Mouse (Mus musculus): Measurements from ENCODE around the gene Cck.

Cck gene

DNA sequence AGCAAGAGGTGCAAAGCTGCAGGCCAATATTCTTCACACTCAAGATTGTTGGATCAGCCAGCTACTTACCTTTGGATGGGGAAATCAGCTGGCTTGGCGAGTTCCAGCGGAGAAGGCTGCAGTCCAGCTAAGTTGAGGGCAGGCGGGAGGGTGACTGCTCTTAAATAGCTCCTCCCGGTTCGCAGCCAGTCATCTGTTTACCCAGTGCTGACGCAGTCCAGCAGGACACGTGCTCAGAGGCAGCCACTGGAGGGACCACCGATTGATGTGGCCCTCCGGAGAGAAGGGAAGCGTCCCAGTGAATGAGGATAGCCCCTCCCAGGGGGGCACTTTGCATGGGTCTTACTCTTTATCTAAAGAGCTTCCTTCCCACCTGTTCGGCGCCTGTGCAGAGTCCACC lies at the start of gene Cck:
TSS of gene Cck (minus strand) at position 166 of the 400 bp plus-strand sequence.
- no peak for DNase-seq (ENCODE audit: low spot score in 2 of 2)

- no peak for DNase-seq (ENCODE audit: low spot score in 2 of 2)
These were observed 46.0 kb upstream of the Cck start for GRCm38 (mm10) chr9:121541530-121541929.

DNA sequence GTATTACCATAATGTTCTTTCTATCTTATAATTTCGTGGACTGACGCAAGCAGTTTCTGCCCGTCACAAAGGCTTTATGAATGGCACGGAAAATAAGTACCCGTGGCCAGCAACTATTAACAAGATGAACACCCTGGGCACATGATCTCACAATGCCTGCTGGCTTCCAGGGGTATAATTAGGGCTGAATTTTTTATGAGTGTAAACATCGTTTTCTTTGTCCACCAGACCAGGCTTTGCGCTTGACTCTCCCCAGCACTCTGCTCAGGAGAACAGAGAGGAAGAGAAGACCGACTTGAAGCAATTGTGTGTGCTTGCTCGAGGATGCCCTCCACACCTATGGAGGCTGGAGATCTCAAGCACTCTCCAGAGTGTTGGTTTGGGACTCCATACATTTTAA lies 37.1 kb upstream of the Cck start:
- no peak for DNase-seq (ENCODE audit: low spot score in 2 of 2)

DNA sequence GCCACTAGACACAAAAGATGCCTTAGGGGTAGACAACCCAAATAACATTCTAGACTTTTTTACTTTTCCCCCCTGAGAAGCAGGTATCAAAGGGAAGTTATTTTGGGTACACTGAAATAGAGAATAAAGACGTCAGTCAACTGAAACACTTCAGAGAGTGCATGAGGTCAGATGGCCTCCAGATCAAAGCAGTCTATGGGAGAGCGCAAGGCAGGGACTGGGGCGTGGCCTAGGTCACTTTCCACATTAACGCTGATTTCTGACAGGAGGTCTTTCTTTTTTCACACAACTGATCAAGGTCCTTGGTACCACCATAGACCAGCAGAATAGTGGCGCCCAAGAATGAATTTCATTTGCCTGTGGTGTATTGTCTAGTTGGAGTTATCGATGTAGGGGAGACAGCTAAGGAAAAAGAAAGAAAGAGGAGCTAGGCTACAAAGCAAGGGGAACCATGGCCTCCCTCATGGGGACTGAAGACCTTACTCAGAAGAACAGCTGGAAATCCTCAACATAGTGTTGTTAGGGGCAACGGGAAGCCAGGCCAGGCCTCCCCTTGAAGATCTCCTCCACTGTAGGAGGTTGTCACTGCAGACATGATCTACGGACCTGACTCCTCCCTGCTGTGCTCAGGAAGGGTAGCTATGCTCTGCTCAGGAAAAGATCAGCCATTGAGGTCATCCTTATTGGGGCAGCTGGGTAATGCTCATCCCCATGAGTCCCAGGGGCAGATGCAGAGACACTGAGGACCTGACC lies 33.3 kb upstream of the Cck start:
- no peak for DNase-seq (ENCODE audit: low spot score in 2 of 2)

- DNase-seq (ENCODE audit: low spot score in 2 of 2), result no peak
These were observed 30.7 kb upstream of the Cck start for GRCm38 (mm10) chr9:121526171-121526570.

DNA sequence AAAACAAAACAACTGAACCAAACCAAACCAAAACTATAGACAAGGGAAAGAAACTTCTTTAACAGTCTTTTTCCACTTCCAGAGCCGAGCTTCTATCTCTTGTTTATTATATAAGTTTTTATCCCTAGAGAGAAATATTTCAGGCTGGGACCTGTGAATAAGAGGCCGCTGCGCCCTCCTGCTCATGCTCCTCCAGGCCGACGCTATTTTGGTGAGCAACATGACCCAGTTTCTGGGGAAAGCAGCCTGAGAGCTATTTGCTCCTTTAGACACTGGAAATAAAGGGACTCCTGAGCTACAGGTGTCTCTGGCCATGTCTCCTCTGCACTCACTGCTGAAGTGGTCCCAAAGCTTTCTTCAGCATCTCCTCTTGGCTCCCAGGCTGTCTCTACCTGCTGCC lies 24.6 kb upstream of the Cck start:
- no peak for DNase-seq (ENCODE audit: low spot score in 2 of 2)

GRCm38 (mm10) chr9:121514462-121514861 lies 19.0 kb upstream of the Cck start:
- no peak for DNase-seq (ENCODE audit: low spot score in 2 of 2)

DNA sequence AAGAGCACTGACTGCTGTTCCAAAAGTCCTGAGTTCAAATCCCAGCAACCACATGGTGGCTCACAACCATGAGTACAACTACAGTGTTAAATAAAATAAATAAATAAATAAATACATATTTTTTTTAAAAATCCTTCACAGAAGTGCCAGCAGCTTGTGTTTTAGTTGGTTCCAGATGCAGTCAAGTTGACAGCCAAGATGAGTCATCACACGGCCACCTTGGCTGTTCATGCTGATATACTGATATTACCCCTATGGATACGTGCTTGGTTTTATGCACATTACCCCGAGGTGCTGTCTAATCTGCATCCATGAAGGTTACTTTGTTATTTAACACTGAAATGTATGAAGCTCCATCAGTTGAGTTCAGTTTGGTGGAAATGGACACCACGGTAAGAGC lies 16.4 kb upstream of the Cck start:
- no peak for DNase-seq (ENCODE audit: low spot score in 2 of 2)

- no peak for DNase-seq (ENCODE audit: low spot score in 2 of 2)
These were observed 11.1 kb upstream of the Cck start for GRCm38 (mm10) chr9:121506478-121507180.

DNA sequence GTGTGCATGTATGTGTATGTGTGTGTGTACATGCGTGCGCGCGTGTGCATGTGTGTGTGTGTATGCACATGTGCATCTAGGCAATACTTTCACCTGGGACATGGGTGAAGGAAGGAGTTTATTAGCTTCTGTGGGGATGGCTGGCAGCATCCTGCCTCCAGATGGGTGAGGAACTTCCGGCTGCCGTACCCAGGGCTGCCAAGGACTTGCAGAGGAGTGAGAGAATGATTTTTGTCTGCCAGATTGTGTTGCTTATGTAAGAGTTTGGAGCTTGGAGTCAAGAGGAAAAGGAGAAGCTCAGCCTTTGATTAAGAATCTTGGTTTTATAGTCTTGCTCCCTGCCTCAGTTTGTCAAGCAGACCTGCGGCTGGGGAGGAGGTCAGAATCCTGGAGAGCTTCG lies 9.9 kb upstream of the Cck start:
- no peak for DNase-seq (ENCODE audit: low spot score in 2 of 2)

- DNase-seq (ENCODE audit: low spot score in 2 of 2), result no peak
These were observed 608 bp upstream of the Cck start for GRCm38 (mm10) chr9:121496102-121496501.

GRCm38 (mm10) chr9:121494006-121494767 lies 1.3 kb downstream of the Cck start:
- no peak for DNase-seq (ENCODE audit: low spot score in 2 of 2)

DNA sequence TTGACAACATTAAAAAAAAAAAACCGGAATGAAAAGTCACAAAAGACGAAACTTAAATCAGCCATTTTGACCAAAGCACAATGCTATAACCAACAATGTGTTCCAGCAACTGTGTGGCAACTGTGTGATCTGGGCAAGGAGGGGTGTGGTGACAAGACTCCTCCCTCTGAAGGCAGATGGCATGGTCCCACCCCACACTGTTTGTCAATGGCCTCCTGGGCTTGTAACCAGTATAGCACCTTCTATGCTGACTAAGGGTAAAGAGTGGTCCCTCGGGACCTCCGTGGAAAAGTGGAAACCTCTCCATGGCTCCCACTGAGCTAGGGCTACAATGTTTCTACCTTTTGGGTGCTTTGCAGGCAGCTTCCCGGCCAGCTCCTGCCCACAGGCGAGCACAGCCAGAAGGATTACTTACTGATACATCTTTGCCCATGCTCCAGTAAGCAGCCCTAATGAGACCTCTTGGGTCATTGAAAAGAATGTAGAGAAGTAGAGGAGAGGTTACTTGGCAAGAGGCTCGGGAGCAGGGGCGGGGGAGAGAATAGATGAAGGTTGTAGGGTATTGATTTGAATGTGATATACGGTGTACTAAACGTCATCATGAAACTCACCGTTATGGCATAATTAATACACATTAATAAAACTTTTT lies 3.8 kb downstream of the Cck start:
- DNase-seq (ENCODE audit: low spot score in 2 of 2), result no peak

DNA sequence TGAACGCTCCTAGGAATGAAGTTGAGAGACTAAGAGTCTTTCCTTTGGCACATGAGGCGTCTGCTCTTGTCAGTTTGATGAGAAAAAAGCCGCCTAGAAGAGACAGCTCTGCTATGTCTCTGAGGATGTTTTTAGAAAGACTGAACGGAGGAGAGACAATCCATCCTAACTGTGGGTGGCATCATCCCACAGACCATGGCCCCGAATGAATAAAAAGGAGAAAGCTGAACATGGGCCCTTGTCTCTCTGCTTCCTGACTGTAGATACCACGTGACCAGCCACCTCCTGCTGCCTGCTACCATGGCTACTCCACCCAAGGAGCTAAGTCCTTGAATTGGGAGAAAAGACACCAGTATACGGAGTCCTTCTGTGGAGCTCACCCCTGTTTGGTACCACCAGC lies 8.3 kb downstream of the Cck start:
- no peak for DNase-seq (ENCODE audit: low spot score in 2 of 2)

DNA sequence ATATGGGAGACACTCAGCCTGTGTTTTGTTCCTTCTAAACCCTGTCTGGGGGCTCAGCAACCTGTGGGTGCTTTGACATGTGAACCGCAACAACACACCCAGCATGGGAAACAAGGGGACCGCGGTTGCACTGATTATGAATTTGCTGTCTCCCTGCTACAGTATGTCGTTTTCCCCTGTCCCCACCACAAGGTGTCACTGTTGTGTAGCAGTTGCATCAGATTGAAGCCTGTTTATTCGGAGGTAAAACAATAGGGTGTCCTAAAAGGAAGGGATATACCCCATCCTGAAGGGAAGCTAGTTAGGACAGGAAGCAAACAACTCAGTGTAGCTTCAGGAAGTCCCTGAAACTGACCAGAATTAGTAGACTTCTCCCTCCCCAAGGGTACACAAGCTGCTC lies 16.0 kb downstream of the Cck start:
- peak; percentile 14 to 59 for DNase-seq (ENCODE audit: low spot score in 2 of 2)

- peak; percentile 9 to 63 for DNase-seq (ENCODE audit: low spot score in 2 of 2)
These were observed 18.1 kb downstream of the Cck start for GRCm38 (mm10) chr9:121477305-121477911.

GRCm38 (mm10) chr9:121475488-121476452 lies 19.7 kb downstream of the Cck start:
- no peak for DNase-seq (ENCODE audit: low spot score in 2 of 2)

- DNase-seq (ENCODE audit: low spot score in 2 of 2), result no peak
These were observed 20.7 kb downstream of the Cck start for GRCm38 (mm10) chr9:121474771-121475170.

DNA sequence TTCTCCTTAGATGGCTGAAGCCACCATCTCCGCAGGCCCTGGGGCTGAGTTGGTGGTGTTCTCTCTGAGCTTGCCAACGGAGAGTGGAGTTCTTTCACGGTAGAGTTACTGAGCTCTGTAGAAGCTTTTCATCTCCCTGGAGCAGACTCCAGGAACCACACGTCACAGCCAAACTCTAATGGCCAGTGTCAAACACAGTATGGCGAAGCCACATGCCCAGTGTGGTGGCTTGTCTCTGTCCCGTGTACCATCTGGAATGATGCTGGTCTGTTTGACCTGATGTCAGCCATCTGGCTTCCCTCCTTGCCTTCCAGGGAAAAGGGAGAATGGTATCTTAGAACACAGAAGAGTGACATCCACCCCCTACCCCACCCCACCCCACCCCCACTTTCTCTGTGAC lies 25.8 kb downstream of the Cck start:
- no peak for DNase-seq (ENCODE audit: low spot score in 2 of 2)

GRCm38 (mm10) chr9:121467460-121467859 lies 28.0 kb downstream of the Cck start:
- DNase-seq (ENCODE audit: low spot score in 2 of 2), result no peak

GRCm38 (mm10) chr9:121460527-121460926 lies 35.0 kb downstream of the Cck start:
- no peak for DNase-seq (ENCODE audit: low spot score in 2 of 2)
